Mouse (Mus musculus) central nervous system, embryonic 18 days (tissue): ENCODE data around the gene 9330182O14Rik. TPM values are rescaled to one million over a fixed set of nuclear protein-coding genes. Genes with fewer than 3 reads are reported as not detected.

Experiments used
- polyA plus RNA-seq: library from polyadenylated mRNA; depleted of rRNA; stranded (reverse); fragments of >200 nt; gene quantifications from 2 replicates; pipeline ENCODE4 v1.2.3, GENCODE M21; 2012; rRNA removed

9330182O14Rik gene
- not detected in 2 replicates for polyA plus RNA-seq

DNA sequence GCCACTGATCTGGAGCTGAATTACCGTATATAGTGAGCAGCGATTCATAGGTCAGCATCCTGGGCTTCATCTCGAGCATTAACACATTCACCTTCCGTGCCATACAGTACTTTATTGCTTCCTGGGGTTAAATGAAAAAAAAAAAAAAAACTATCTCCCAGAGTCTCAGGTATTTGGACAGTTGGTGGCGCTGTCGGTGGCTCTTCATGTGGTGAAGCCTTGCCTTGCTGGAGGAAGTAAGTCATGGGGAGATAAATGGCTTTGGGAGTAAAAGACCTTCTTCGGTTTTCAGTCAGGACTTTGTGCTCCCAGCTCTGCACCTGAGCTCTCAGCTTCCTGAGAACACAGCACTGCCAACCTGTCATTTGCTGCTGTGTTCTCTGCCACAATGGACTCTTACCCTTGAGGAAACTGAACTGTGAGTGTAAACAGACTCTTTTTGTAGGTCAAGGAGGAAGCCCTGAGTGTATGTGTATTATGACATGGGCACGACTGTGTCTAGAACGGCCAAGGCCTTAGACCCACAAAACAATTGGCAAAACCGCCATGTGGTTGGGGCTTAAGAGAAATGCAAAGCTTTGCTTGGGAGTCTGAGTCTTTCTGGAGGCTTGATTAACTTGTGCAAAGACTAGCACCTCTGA, at the start of gene 9330182O14Rik:
Gene 9330182O14Rik (plus strand): TSS at position 214 of the 641 bp plus-strand sequence.

